Mouse (Mus musculus) hindbrain, embryonic 11.5 days (tissue): ENCODE measurements around the gene Tgfbr3l. TPM values are rescaled to one million over a fixed set of nuclear protein-coding genes. Genes with fewer than 3 reads are reported as not detected.

Source experiments
- ATAC-seq: fragments of 200-750 bp; cut with Nextera tagmentation; 2 replicates; pipeline ENCODE4 v1.8.0; 2017; ENCODE audit warnings: mild to moderate bottlenecking, moderate TSS enrichment, moderate library complexity; ENCODE audit not compliant: low FRiP score
- DNase-seq: peaks from one replicate; pipeline ENCODE4 v3.0.0-alpha.2; 2015; ENCODE audit warnings: low spot score
- H3K27ac ChIP-seq: fragments of 300-500 bp; sonication (generic); 2 replicates; pipeline ENCODE4 v1.5.1; 2014; ENCODE audit warnings: mild to moderate bottlenecking, low read depth, low read length
- H3K27me3 ChIP-seq: fragments of 300-500 bp; sonication (generic); 2 replicates; pipeline ENCODE4 v1.6.1; 2014; ENCODE audit warnings: mild to moderate bottlenecking, low read length, moderate library complexity, mixed read lengths; ENCODE audit not compliant: control insufficient read depth, insufficient read depth
- H3K36me3 ChIP-seq: fragments of 300-500 bp; sonication (generic); 2 replicates; pipeline ENCODE4 v1.6.1; 2014; ENCODE audit warnings: mild to moderate bottlenecking, low read length, moderate library complexity, mixed read lengths; ENCODE audit not compliant: control insufficient read depth, insufficient read depth
- H3K4me1 ChIP-seq: fragments of 300-500 bp; sonication (generic); replicated peaks from 2 replicates; pipeline ENCODE4 v1.6.1; 2014; ENCODE audit warnings: low read length, mixed read lengths; ENCODE audit not compliant: control insufficient read depth, insufficient read depth
- H3K4me2 ChIP-seq: fragments of 300-500 bp; sonication (generic); replicated peaks from 2 replicates; pipeline ENCODE4 v1.6.1; 2014; ENCODE audit warnings: mild to moderate bottlenecking, low read depth, low read length
- H3K4me3 ChIP-seq: fragments of 300-500 bp; sonication (generic); 2 replicates; pipeline ENCODE4 v1.5.1; 2014; ENCODE audit warnings: low read depth, low read length
- H3K9ac ChIP-seq: fragments of 300-500 bp; sonication (generic); 2 replicates; pipeline ENCODE4 v1.6.1; 2014; ENCODE audit warnings: low read depth, low read length
- H3K9me3 ChIP-seq: fragments of 300-500 bp; sonication (generic); 2 replicates; pipeline ENCODE4 v1.6.1; 2016; ENCODE audit warnings: low read length; ENCODE audit not compliant: control insufficient read depth
- WGBS: fragments of 180-500 bp; shearing (Covaris S2); extraction: QIAGEN DNeasy Blood & Tissue Kit; methylation state at CpG from one replicate; pipeline ENCODE4 v1.1.7; 2014; 5-methylcytosine and 5-hydroxymethylcytosine counted together
- polyA plus RNA-seq: library from polyadenylated mRNA; unstranded; fragments of >200 nt; fragmentation: Nextera tagmentation; extraction: Ambion mirVana; gene quantifications from 2 replicates; pipeline ENCODE4 v1.2.1, GENCODE M21; 2014

Gene Tgfbr3l
- polyA plus RNA-seq, 1 experiment from 2014 or later = 2.1 TPM

- ATAC-seq (no peak), DNase-seq (no peak)
- WGBS = 76% methylated on average over 4 of the region's 4 CpGs
- H3K9ac ChIP-seq = no peak overlapping the region
- peaks cover 16% of the 10 kb centered on the region for H3K4me1 ChIP-seq
- peaks cover 8% of the 10 kb centered on the region; the same call in 1 of the 2 replicates for H3K36me3 ChIP-seq
- H3K27me3 ChIP-seq = no peaks in the 10 kb centered on the region
- no peak overlapping the region for H3K4me3 ChIP-seq
- peak overlapping the region; percentile 80 for H3K4me2 ChIP-seq
- H3K27ac ChIP-seq = no peak overlapping the region
- H3K9me3 ChIP-seq = no peaks in the 10 kb centered on the region
Measured at GRCm38 (mm10) chr8:4256911-4257310, 8.9 kb downstream of the Tgfbr3l start.

GRCm38 (mm10) chr8:4257350-4257749 is 9.3 kb downstream of the Tgfbr3l start:
- Histone ChIP-seq H3K9ac (peak overlapping the region; percentile 11; the same call in 1 of the 2 replicates), H3K27me3 (no peaks in the 10 kb centered on the region), H3K9me3 (no peaks in the 10 kb centered on the region), H3K4me2 (peak overlapping the region; percentile 80; the same call in 1 of the 2 replicates), H3K4me3 (no peak overlapping the region), H3K4me1 (peaks cover 16% of the 10 kb centered on the region), H3K27ac (no peak overlapping the region), H3K36me3 (peaks cover 8% of the 10 kb centered on the region; the same call in 1 of the 2 replicates)
- no peak for DNase-seq
- 87% methylated on average over 4 of the region's 4 CpGs for WGBS
- no peak for ATAC-seq

GRCm38 (mm10) chr8:4258233-4258632 is 10.2 kb downstream of the Tgfbr3l start:
- peak overlapping the region; percentile 80 for H3K4me2 ChIP-seq
- WGBS = 2% methylated on average over 34 of the region's 35 CpGs
- peaks cover 8% of the 10 kb centered on the region; the same call in 1 of the 2 replicates for H3K36me3 ChIP-seq
- H3K9me3 ChIP-seq = no peaks in the 10 kb centered on the region
- H3K4me3 ChIP-seq = peak overlapping the region; percentile 93
- ATAC-seq (peak; percentile 72), DNase-seq (peak; percentile 92)
- peak overlapping the region; percentile 96 for H3K27ac ChIP-seq
- H3K4me1 ChIP-seq = peaks cover 16% of the 10 kb centered on the region
- no peaks in the 10 kb centered on the region for H3K27me3 ChIP-seq
- H3K9ac ChIP-seq = peak overlapping the region; percentile 95

- peaks cover 13% of the 10 kb centered on the region for H3K4me1 ChIP-seq
- H3K27ac ChIP-seq = peak overlapping the region; percentile 96
- WGBS = under 1% methylated on average over 27 of the region's 32 CpGs
- DNase-seq = no peak
- peak overlapping the region; percentile 80 for H3K4me2 ChIP-seq
- H3K36me3 ChIP-seq = peaks cover 8% of the 10 kb centered on the region; the same call in 1 of the 2 replicates
- peak overlapping the region; percentile 93 for H3K4me3 ChIP-seq
- peak overlapping the region; percentile 95 for H3K9ac ChIP-seq
- no peaks in the 10 kb centered on the region for H3K9me3 ChIP-seq
- no peaks in the 10 kb centered on the region for H3K27me3 ChIP-seq
- ATAC-seq = peak; percentile 86
Measured at GRCm38 (mm10) chr8:4258678-4259077, 10.7 kb downstream of the Tgfbr3l start.

- peak within 1 kb of the TSS; percentile 93 for H3K4me3 ChIP-seq
- DNase-seq = peak; percentile 97
- H3K4me1 ChIP-seq = peaks cover 7% of the 10 kb centered on the region
- peaks cover 8% of the 10 kb centered on the region; the same call in 1 of the 2 replicates for H3K36me3 ChIP-seq
- peak within 1 kb of the TSS; percentile 96 for H3K27ac ChIP-seq
- no peaks in the 10 kb centered on the region for H3K9me3 ChIP-seq
- 8% methylated on average over 24 of the region's 33 CpGs for WGBS
- peak; percentile 94 for ATAC-seq
- H3K9ac ChIP-seq = peak within 1 kb of the TSS; percentile 95
- H3K27me3 ChIP-seq = no peaks in the 10 kb centered on the region
- peak within 1 kb of the TSS; percentile 80 for H3K4me2 ChIP-seq
Measured at GRCm38 (mm10) chr8:4259125-4259804, 11.3 kb downstream of the Tgfbr3l start, which contains the start of gene Ctxn1. Gene Ctxn1, minus strand, starts transcription at chr8:4259274.

GRCm38 (mm10) chr8:4259805-4260170 is 11.8 kb downstream of the Tgfbr3l start:
- Histone ChIP-seq H3K9ac (no peak overlapping the region), H3K4me1 (peaks cover 7% of the 10 kb centered on the region), H3K9me3 (no peaks in the 10 kb centered on the region), H3K27me3 (no peaks in the 10 kb centered on the region), H3K4me2 (peak overlapping the region; percentile 80; the same call in 1 of the 2 replicates), H3K36me3 (peaks cover 8% of the 10 kb centered on the region; the same call in 1 of the 2 replicates), H3K4me3 (no peak overlapping the region), H3K27ac (peak overlapping the region; percentile 96)
- ATAC-seq (no peak), DNase-seq (no peak)
- WGBS = 80% methylated on average over 4 of the region's 4 CpGs

GRCm38 (mm10) chr8:4263105-4263791 is 15.2 kb downstream of the Tgfbr3l start:
- ATAC-seq (no peak), DNase-seq (no peak)
- Histone ChIP-seq H3K36me3 (peaks cover 14% of the 10 kb centered on the region; the same call in 1 of the 2 replicates), H3K9me3 (no peaks in the 10 kb centered on the region), H3K9ac (no peak overlapping the region), H3K4me2 (no peak overlapping the region), H3K4me3 (no peak overlapping the region), H3K27me3 (no peaks in the 10 kb centered on the region), H3K27ac (no peak overlapping the region), H3K4me1 (no peaks in the 10 kb centered on the region; the same call in 1 of the 2 replicates)
- 93% methylated on average over 8 of the region's 8 CpGs for WGBS

- WGBS = 94% methylated on average over 15 of the region's 15 CpGs
- Histone ChIP-seq H3K9ac (no peak overlapping the region), H3K4me1 (no peaks in the 10 kb centered on the region), H3K27me3 (no peaks in the 10 kb centered on the region), H3K27ac (no peak overlapping the region), H3K4me3 (no peak overlapping the region), H3K4me2 (no peak overlapping the region), H3K9me3 (no peaks in the 10 kb centered on the region), H3K36me3 (peaks cover 15% of the 10 kb centered on the region)
- ATAC-seq = no peak
- DNase-seq = no peak
Measured at GRCm38 (mm10) chr8:4265160-4265914, 17.3 kb downstream of the Tgfbr3l start.
